Mouse (Mus musculus) heart, postnatal 0 days (tissue): Measurements from ENCODE around the gene Acvrl1. TPM values are rescaled to one million over a fixed set of nuclear protein-coding genes. Genes with fewer than 3 reads are reported as not detected.
A peak's percentile ranks its signal among the peaks of the same experiment; 100 is the strongest.

Experiments used
- ATAC-seq: fragments of 200-750 bp; cut with Nextera tagmentation; 2 replicates; pipeline ENCODE4 v1.8.0; 2017; ENCODE audit warnings: low read depth, moderate number of reproducible peaks, moderate library complexity; ENCODE audit not compliant: insufficient read depth
- DNase-seq: peaks from one replicate; pipeline ENCODE4 v3.0.0-alpha.2; 2016; ENCODE audit warnings: low spot score
- H3K27ac ChIP-seq: fragments of 300-500 bp; sonication (generic); 2 replicates; pipeline ENCODE4 v1.5.1; 2014; ENCODE audit warnings: low read depth, mild to moderate bottlenecking
- H3K27me3 ChIP-seq: fragments of 300-500 bp; sonication (generic); 2 replicates; pipeline ENCODE4 v1.6.1; 2014; ENCODE audit warnings: low read length, mixed read lengths; ENCODE audit not compliant: control insufficient read depth, insufficient read depth
- H3K36me3 ChIP-seq: fragments of 300-500 bp; sonication (generic); replicated peaks from 2 replicates; pipeline ENCODE4 v1.6.1; 2014; ENCODE audit warnings: low read length, mixed read lengths; ENCODE audit not compliant: control insufficient read depth, insufficient read depth
- H3K4me1 ChIP-seq: fragments of 300-500 bp; sonication (generic); 2 replicates; pipeline ENCODE4 v1.6.1; 2014; ENCODE audit warnings: antibody characterized with exemption; ENCODE audit not compliant: control insufficient read depth, insufficient read depth
- H3K4me2 ChIP-seq: fragments of 300-500 bp; sonication (generic); 2 replicates; pipeline ENCODE4 v1.6.1; 2014; ENCODE audit warnings: low read depth, mild to moderate bottlenecking, low read length, moderate library complexity
- H3K4me3 ChIP-seq: fragments of 300-500 bp; sonication (generic); 2 replicates; pipeline ENCODE4 v1.5.1; 2014; ENCODE audit warnings: low read depth, low read length
- H3K9ac ChIP-seq: fragments of 300-500 bp; sonication (generic); replicated peaks from 2 replicates; pipeline ENCODE4 v1.6.1; 2014; ENCODE audit warnings: low read depth, low read length, mixed read lengths
- H3K9me3 ChIP-seq: fragments of 300-500 bp; sonication (generic); replicated peaks from 2 replicates; pipeline ENCODE4 v1.6.1; 2016; ENCODE audit warnings: low read length; ENCODE audit not compliant: control insufficient read depth
- CTCF ChIP-seq: IDR thresholded peaks from 2 replicates; pipeline ENCODE4 v1.5.1; 2016; ENCODE audit warnings: antibody characterized with exemption, control low read depth, low read depth
- EP300 ChIP-seq: IDR thresholded peaks from 2 replicates; pipeline ENCODE4 v1.6.1; 2016; ENCODE audit warnings: antibody characterized with exemption, low read depth
- WGBS: fragments of 180-500 bp; shearing (Covaris S2); extraction: QIAGEN DNeasy Blood & Tissue Kit; methylation state at CpG from one replicate; pipeline ENCODE4 v1.1.7; 2014; 5-methylcytosine and 5-hydroxymethylcytosine counted together
- polyA plus RNA-seq: library from polyadenylated mRNA; unstranded; fragments of >200 nt; fragmentation: Nextera tagmentation; extraction: Ambion mirVana; gene quantifications from 2 replicates; pipeline ENCODE4 v1.2.1, GENCODE M21; 2015
- total RNA-seq: library from RNA; depleted of rRNA; stranded (reverse); fragments of >200 nt; gene quantifications from 2 replicates; pipeline ENCODE4 v1.2.3, GENCODE M21; 2014; ENCODE audit warnings: low replicate concordance

Acvrl1 gene
- total and polyA plus RNA-seq, 2 experiments from 2014 or later: 9.3 to 36.0 TPM

- TF ChIP-seq CTCF: no peak
- no peak for TF ChIP-seq EP300
- 0 out of 2 replicates have a peak, but pooled peaks cover 8% of the 10 kb centered on the region for H3K27me3 ChIP-seq
- no peaks in the 10 kb centered on the region for H3K36me3 ChIP-seq
- H3K4me1 ChIP-seq: peaks cover 6% of the 10 kb centered on the region; the same call in 1 of the 2 replicates
- DNase-seq: no peak
- H3K27ac ChIP-seq: no peak overlapping the region; the same call in 1 of the 2 replicates
- H3K4me2 ChIP-seq: no peak overlapping the region
- H3K9ac ChIP-seq: no peak overlapping the region
- WGBS: 43% methylated on average over 2 of the region's 2 CpGs
- no peak overlapping the region for H3K4me3 ChIP-seq
- ATAC-seq: no peak
- no peaks in the 10 kb centered on the region for H3K9me3 ChIP-seq
Measured at GRCm38 (mm10) chr15:101122290-101122589, 6.1 kb upstream of the Acvrl1 start.

- Histone ChIP-seq H3K9ac (no peak overlapping the region), H3K9me3 (no peaks in the 10 kb centered on the region), H3K4me3 (no peak overlapping the region), H3K4me1 (peaks cover 12% of the 10 kb centered on the region), H3K27me3 (0 out of 2 replicates have a peak, but pooled peaks cover 9% of the 10 kb centered on the region), H3K36me3 (no peaks in the 10 kb centered on the region), H3K4me2 (no peak overlapping the region), H3K27ac (peak overlapping the region; percentile 76)
- no peak for ATAC-seq
- TF ChIP-seq EP300: no peak
- DNase-seq: no peak
- WGBS: 47% methylated on average over 4 of the region's 4 CpGs
Measured at GRCm38 (mm10) chr15:101123202-101123601, 5.1 kb upstream of the Acvrl1 start.

GRCm38 (mm10) chr15:101125561-101125960 is 2.8 kb upstream of the Acvrl1 start:
- H3K27me3 ChIP-seq: peaks cover 25% of the 10 kb centered on the region; the same call in 1 of the 2 replicates
- H3K4me1 ChIP-seq: peaks cover 16% of the 10 kb centered on the region
- no peaks in the 10 kb centered on the region for H3K36me3 ChIP-seq
- no peak overlapping the region for H3K4me2 ChIP-seq
- H3K4me3 ChIP-seq: no peak overlapping the region
- 74% methylated on average over 6 of the region's 6 CpGs for WGBS
- no peak overlapping the region for H3K27ac ChIP-seq
- no peak overlapping the region for H3K9ac ChIP-seq
- DNase-seq (no peak), ATAC-seq (no peak)
- H3K9me3 ChIP-seq: no peaks in the 10 kb centered on the region
- TF ChIP-seq CTCF (no peak), EP300 (no peak)

- WGBS: 56% methylated on average over 12 of the region's 12 CpGs
- ATAC-seq: peak; percentile 56
- H3K4me3 ChIP-seq: no peak overlapping the region
- DNase-seq: no peak
- TF ChIP-seq CTCF (no peak), EP300 (no peak)
- peaks cover 31% of the 10 kb centered on the region for H3K27me3 ChIP-seq
- H3K9me3 ChIP-seq: no peaks in the 10 kb centered on the region
- peaks cover 26% of the 10 kb centered on the region for H3K4me1 ChIP-seq
- H3K36me3 ChIP-seq: no peaks in the 10 kb centered on the region
- H3K27ac ChIP-seq: peak overlapping the region; percentile 65
- H3K4me2 ChIP-seq: no peak overlapping the region
- H3K9ac ChIP-seq: no peak overlapping the region
Measured at GRCm38 (mm10) chr15:101126876-101127544, 1.3 kb upstream of the Acvrl1 start.

- Histone ChIP-seq H3K4me1 (peaks cover 20% of the 10 kb centered on the region), H3K4me3 (peak overlapping the region; percentile 65), H3K9ac (peak overlapping the region; percentile 68), H3K36me3 (no peaks in the 10 kb centered on the region), H3K9me3 (no peaks in the 10 kb centered on the region), H3K4me2 (peak overlapping the region; percentile 77), H3K27me3 (peaks cover 35% of the 10 kb centered on the region), H3K27ac (no peak overlapping the region)
- DNase-seq: no peak
- WGBS: 16% methylated on average over 5 of the region's 5 CpGs
- TF ChIP-seq EP300 (no peak), CTCF (no peak)
- ATAC-seq: no peak
Measured at GRCm38 (mm10) chr15:101129412-101129811, 1.1 kb downstream of the Acvrl1 start.

GRCm38 (mm10) chr15:101131498-101131897 is 3.2 kb downstream of the Acvrl1 start:
- DNase-seq: no peak
- Histone ChIP-seq H3K4me3 (no peak overlapping the region), H3K9ac (no peak overlapping the region), H3K4me1 (peaks cover 20% of the 10 kb centered on the region), H3K27ac (no peak overlapping the region), H3K9me3 (no peaks in the 10 kb centered on the region), H3K4me2 (peak overlapping the region; percentile 19), H3K27me3 (peaks cover 35% of the 10 kb centered on the region), H3K36me3 (no peaks in the 10 kb centered on the region)
- WGBS: 9% methylated on average over 11 of the region's 11 CpGs
- no peak for ATAC-seq
- TF ChIP-seq EP300: no peak
- no peak for TF ChIP-seq CTCF
